10 mouse cellular contexts compared by ENCODE assay signal in the genomic region with DNA sequence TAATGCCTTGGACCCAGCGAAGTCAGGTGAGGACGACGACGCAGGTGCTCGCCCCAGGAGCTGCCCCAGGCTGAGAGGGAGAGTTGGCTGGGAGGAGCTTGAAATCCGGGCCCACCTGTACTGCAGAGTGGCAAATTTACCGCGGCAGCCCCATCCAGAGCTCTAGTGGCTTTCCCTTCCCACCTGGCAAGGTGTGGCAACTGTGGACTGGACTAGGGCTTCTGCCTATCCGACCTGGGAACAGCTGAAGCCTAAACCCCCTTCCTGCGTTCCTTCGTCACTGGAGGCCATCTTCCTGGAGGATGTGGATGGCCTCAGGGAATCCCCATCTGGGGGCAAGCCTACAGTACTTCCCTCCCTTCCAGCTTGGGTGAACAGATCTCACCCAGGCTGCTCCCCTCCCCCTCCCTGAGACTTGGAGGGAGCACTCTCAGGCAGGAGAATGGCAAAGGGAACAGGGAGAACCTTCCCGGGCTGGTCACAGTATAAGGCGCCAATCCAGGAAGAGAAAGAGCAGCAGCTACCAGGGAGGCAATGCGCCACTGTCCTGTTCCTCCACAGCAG. TPM values are rescaled to one million over a fixed set of nuclear protein-coding genes. Genes with fewer than 3 reads are reported as not detected.
A peak's percentile ranks its signal among the peaks of the same experiment; 100 is the strongest.
DNase-seq lines count a peak whose midpoint lies in the region; ATAC-seq and TF ChIP-seq lines count a peak whose summit lies in the region.
"Had no signal": no experiment of that assay in that cellular context is flagged by ENCODE, and none has a peak within 500 bp of the region (broad histone marks: within the 10 kb centered on the region; RNA-seq: fewer than 3 reads in every experiment).

No protein-coding gene starts in this region.

- TF ChIP-seq EP300 in ES-Bruce4 (IDR thresholded peaks at IDR 0.05; ENCODE audit: insufficient read depth, low read depth, low read length) = no peak

- no peak for TF ChIP-seq CTCF in ES-Bruce4 (IDR thresholded peaks at IDR 0.05; ENCODE audit: low read depth, low read length)

- DNase-seq in embryonic facial prominence, embryonic 11.5 days (ENCODE audit: low spot score) = no peak
- DNase-seq in embryonic facial prominence, embryonic 10.5 days (ENCODE audit: low spot score) = no peak
- no peak for DNase-seq in kidney, adult 8-10 months
- no peak for DNase-seq in limb, embryonic 14.5 days (ENCODE audit: low spot score)
- DNase-seq in retina, postnatal 1 day = no peak
- DNase-seq in left cerebral cortex, adult 18-20 months (ENCODE audit: low spot score in 2 of 2) = no peak
- DNase-seq: thymus, adult 18-20 months had no signal

- no peak overlapping the region for H3K4me3 ChIP-seq in embryonic facial prominence, embryonic 11.5 days (ENCODE audit: low read depth, low read length)
- H3K4me3 ChIP-seq in embryonic facial prominence, embryonic 10.5 days = no peak overlapping the region
- no peak overlapping the region for H3K4me3 ChIP-seq in kidney, embryonic 16.5 days (ENCODE audit: low read length)
- H3K4me3 ChIP-seq in ES-Bruce4 (ENCODE audit: low read depth, low read length) = peak overlapping the region; percentile 9
- H3K4me3 ChIP-seq in limb, embryonic 14.5 days (replicated peaks; ENCODE audit: low read length) = no peak overlapping the region

- peaks cover 5% of the 10 kb centered on the region; the same call in 1 of the 2 replicates for H3K4me1 ChIP-seq in embryonic facial prominence, embryonic 11.5 days (ENCODE audit: control insufficient read depth, insufficient read depth, low read length)
- H3K4me1 ChIP-seq in embryonic facial prominence, embryonic 10.5 days = peaks cover 76% of the 10 kb centered on the region
- H3K4me1 ChIP-seq in kidney, embryonic 16.5 days (ENCODE audit: insufficient read depth, low read length) = peaks cover 69% of the 10 kb centered on the region
- peaks cover 13% of the 10 kb centered on the region for H3K4me1 ChIP-seq in ES-Bruce4 (ENCODE audit: control insufficient read depth, insufficient read depth, low read length)
- H3K4me1 ChIP-seq in limb, embryonic 14.5 days (ENCODE audit: control insufficient read depth, insufficient read depth, low read length) = peaks cover 66% of the 10 kb centered on the region

- H3K9ac ChIP-seq in embryonic facial prominence, embryonic 11.5 days (replicated peaks; ENCODE audit: low read length) = 0 out of 2 replicates have a peak overlapping the region, but pooled peaks have one; percentile 22
- peak overlapping the region; percentile 44; the same call in 1 of the 2 replicates for H3K9ac ChIP-seq in kidney, embryonic 16.5 days (replicated peaks; ENCODE audit: low read length)
- H3K9ac ChIP-seq in ES-Bruce4 (ENCODE audit: low read depth, poor library complexity, severe bottlenecking) = no peak overlapping the region
- H3K9ac ChIP-seq in limb, embryonic 14.5 days (ENCODE audit: low read depth, low read length, severe bottlenecking) = no peak overlapping the region

- ATAC-seq in embryonic facial prominence, embryonic 11.5 days (replicated peaks; ENCODE audit: insufficient number of reproducible peaks, low FRiP score, low TSS enrichment, low read depth) = no peak
- ATAC-seq in kidney, embryonic 16.5 days (ENCODE audit: low FRiP score, low TSS enrichment) = no peak
- ATAC-seq in limb, embryonic 14.5 days (ENCODE audit: low FRiP score, low read depth) = no peak

- no peaks in the 10 kb centered on the region for H3K36me3 ChIP-seq in embryonic facial prominence, embryonic 11.5 days (replicated peaks; ENCODE audit: control insufficient read depth, insufficient read depth, low read depth, low read length)
- H3K36me3 ChIP-seq in embryonic facial prominence, embryonic 10.5 days (replicated peaks) = peaks cover 42% of the 10 kb centered on the region
- H3K36me3 ChIP-seq in kidney, embryonic 16.5 days (ENCODE audit: insufficient read depth, low read length) = no peaks in the 10 kb centered on the region
- H3K36me3 ChIP-seq in ES-Bruce4 (ENCODE audit: control insufficient read depth, insufficient read depth, low read length, poor library complexity, severe bottlenecking) = no peaks in the 10 kb centered on the region
- H3K36me3 ChIP-seq in limb, embryonic 14.5 days (ENCODE audit: control insufficient read depth, insufficient read depth, low read length) = 0 out of 2 replicates have a peak, but pooled peaks cover 7% of the 10 kb centered on the region

- H3K9me3 ChIP-seq in embryonic facial prominence, embryonic 11.5 days (replicated peaks; ENCODE audit: control insufficient read depth, low read length) = no peaks in the 10 kb centered on the region
- peaks cover 3% of the 10 kb centered on the region; the same call in 1 of the 2 replicates for H3K9me3 ChIP-seq in embryonic facial prominence, embryonic 10.5 days
- no peaks in the 10 kb centered on the region for H3K9me3 ChIP-seq in kidney, embryonic 16.5 days (ENCODE audit: low read length)
- no peaks in the 10 kb centered on the region for H3K9me3 ChIP-seq in ES-Bruce4 (replicated peaks; ENCODE audit: control insufficient read depth, insufficient read depth, low read length, poor library complexity, severe bottlenecking)
- H3K9me3 ChIP-seq in limb, embryonic 14.5 days (ENCODE audit: control insufficient read depth, low read length) = no peaks in the 10 kb centered on the region

- no peak overlapping the region for H3K27ac ChIP-seq in embryonic facial prominence, embryonic 11.5 days (replicated peaks; ENCODE audit: low read depth, low read length)
- no peak overlapping the region; the same call in 1 of the 2 replicates for H3K27ac ChIP-seq in embryonic facial prominence, embryonic 10.5 days (replicated peaks)
- H3K27ac ChIP-seq in kidney, embryonic 16.5 days (ENCODE audit: low read length) = peak overlapping the region; percentile 72
- no peak overlapping the region for H3K27ac ChIP-seq in ES-Bruce4 (ENCODE audit: insufficient read depth, low read length)
- no peak overlapping the region for H3K27ac ChIP-seq in limb, embryonic 14.5 days (replicated peaks; ENCODE audit: low read depth, low read length)

- no peak for TF ChIP-seq POLR2A in ES-Bruce4 (IDR thresholded peaks at IDR 0.05; ENCODE audit: insufficient read depth, low read length)
- no peak for TF ChIP-seq POLR2A in limb, embryonic 14.5 days (IDR thresholded peaks at IDR 0.05; ENCODE audit: borderline replicate concordance, extremely low read depth, insufficient read depth, insufficient read length)

- no peak overlapping the region for H3K4me2 ChIP-seq in embryonic facial prominence, embryonic 11.5 days (ENCODE audit: low read depth, low read length)
- no peak overlapping the region for H3K4me2 ChIP-seq in kidney, embryonic 16.5 days (replicated peaks; ENCODE audit: low read depth, low read length)
- 0 out of 2 replicates have a peak overlapping the region, but pooled peaks have one; percentile 7 for H3K4me2 ChIP-seq in limb, embryonic 14.5 days (replicated peaks; ENCODE audit: low read depth, low read length, severe bottlenecking)

- 61% methylated on average over 14 of the region's 14 CpGs for WGBS in embryonic facial prominence, embryonic 11.5 days
- 59% methylated on average over 14 of the region's 14 CpGs for WGBS in embryonic facial prominence, embryonic 10.5 days
- 62% methylated on average over 14 of the region's 14 CpGs for WGBS in kidney, embryonic 16.5 days
- WGBS in limb, embryonic 14.5 days = 58% methylated on average over 13 of the region's 14 CpGs

- H3K27me3 ChIP-seq in embryonic facial prominence, embryonic 11.5 days (ENCODE audit: control insufficient read depth, insufficient read depth, low read length) = no peaks in the 10 kb centered on the region
- no peaks in the 10 kb centered on the region for H3K27me3 ChIP-seq in embryonic facial prominence, embryonic 10.5 days (replicated peaks; ENCODE audit: low read depth, poor library complexity, severe bottlenecking)
- H3K27me3 ChIP-seq in kidney, embryonic 16.5 days (ENCODE audit: insufficient read depth, low read length) = no peaks in the 10 kb centered on the region
- no peaks in the 10 kb centered on the region for H3K27me3 ChIP-seq in ES-Bruce4 (ENCODE audit: control insufficient read depth, insufficient read depth, low read length, poor library complexity, severe bottlenecking)
- no peaks in the 10 kb centered on the region for H3K27me3 ChIP-seq in limb, embryonic 14.5 days (ENCODE audit: control insufficient read depth, insufficient read depth, low read length)

RNA-seq across cellular contexts. Expression of gene Elmsan1, which starts 29.7 kb away (rescaled TPM):
- 3.6 and 4.1 TPM in 2 replicates for polyA plus RNA-seq in embryonic facial prominence, embryonic 11.5 days (2014; fragmentation: Nextera tagmentation; extraction: Ambion mirVana)
- 7.3 and 8.2 TPM in 2 replicates for polyA plus RNA-seq in embryonic facial prominence, embryonic 10.5 days (2016; fragmentation: Nextera tagmentation; extraction: Ambion mirVana)
- 8.6 and 9.3 TPM in 2 replicates for polyA plus RNA-seq in kidney, embryonic 16.5 days (2015; fragmentation: Nextera tagmentation; extraction: Ambion mirVana)
- 28.3 and 30.1 TPM in 2 replicates for polyA plus RNA-seq in ES-Bruce4 (2011; ENCODE audit: insufficient read depth, insufficient read length, low read depth, missing spikeins)
- 14.4 and 18.1 TPM in 2 replicates for polyA plus RNA-seq in limb, embryonic 14.5 days (2012; rRNA removed)
- 10.5 and 11.8 TPM in 2 replicates for polyA plus RNA-seq in limb, embryonic 14.5 days (2014; fragmentation: Nextera tagmentation; extraction: Ambion mirVana)
- total RNA-seq in left cerebral cortex, adult 18-20 months (2021) = 10 to 100 TPM; 18.2 to 19.8 TPM

RNA-seq across cellular contexts. Expression of gene Pnma1, which starts 40.7 kb away (rescaled TPM):
- 0.88 and 1.0 TPM in 2 replicates for polyA plus RNA-seq in embryonic facial prominence, embryonic 11.5 days (2014; fragmentation: Nextera tagmentation; extraction: Ambion mirVana)
- polyA plus RNA-seq in embryonic facial prominence, embryonic 10.5 days (2016; fragmentation: Nextera tagmentation; extraction: Ambion mirVana) = 1.3 and 1.6 TPM in 2 replicates
- 1.1 and 1.2 TPM in 2 replicates for polyA plus RNA-seq in kidney, embryonic 16.5 days (2015; fragmentation: Nextera tagmentation; extraction: Ambion mirVana)
- polyA plus RNA-seq in ES-Bruce4 (2011; ENCODE audit: insufficient read depth, insufficient read length, low read depth, missing spikeins) = 0.38 TPM in 1 of 2 replicates, not detected in the other
- polyA plus RNA-seq in limb, embryonic 14.5 days (2012; rRNA removed) = 0.24 and 0.39 TPM in 2 replicates
- 0.55 and 0.83 TPM in 2 replicates for polyA plus RNA-seq in limb, embryonic 14.5 days (2014; fragmentation: Nextera tagmentation; extraction: Ambion mirVana)
- 1 to 10 TPM; 4.2 to 6.9 TPM for total RNA-seq in left cerebral cortex, adult 18-20 months (2021)
- polyA plus RNA-seq: liver, adult 2 months had no signal

Comparison
In these comparisons a context has a peak if more than half of its experiments do, and no peak if none do; other contexts are left out.
1. H3K9ac ChIP-seq: peak in embryonic facial prominence, embryonic 11.5 days (single experiment) and kidney, embryonic 16.5 days (single experiment); none in ES-Bruce4 (single experiment) and limb, embryonic 14.5 days (single experiment).